Mouse (Mus musculus) neural tube, embryonic 15.5 days (tissue): ENCODE measurements around the gene Cradd. TPM values are rescaled to one million over a fixed set of nuclear protein-coding genes. Genes with fewer than 3 reads are reported as not detected.
A peak's percentile ranks its signal among the peaks of the same experiment; 100 is the strongest.

Experiments
- ATAC-seq: fragments of 200-750 bp; cut with Nextera tagmentation; 2 replicates; pipeline ENCODE4 v1.8.0; 2017; ENCODE audit warnings: mild to moderate bottlenecking, moderate TSS enrichment, moderate library complexity; ENCODE audit not compliant: low FRiP score
- H3K27ac ChIP-seq: fragments of 300-500 bp; sonication (generic); replicated peaks from 2 replicates; pipeline ENCODE4 v1.5.1; 2015; ENCODE audit warnings: mild to moderate bottlenecking, inconsistent platforms
- H3K27me3 ChIP-seq: fragments of 300-500 bp; sonication (generic); replicated peaks from 2 replicates; pipeline ENCODE4 v1.6.1; 2015; ENCODE audit warnings: inconsistent platforms
- H3K36me3 ChIP-seq: fragments of 300-500 bp; sonication (generic); 2 replicates; pipeline ENCODE4 v1.6.1; 2015; ENCODE audit warnings: inconsistent platforms
- H3K4me1 ChIP-seq: fragments of 300-500 bp; sonication (generic); 2 replicates; pipeline ENCODE4 v1.6.1; 2015; ENCODE audit warnings: inconsistent platforms
- H3K4me2 ChIP-seq: fragments of 300-500 bp; sonication (generic); 2 replicates; pipeline ENCODE4 v1.6.1; 2015; ENCODE audit warnings: inconsistent platforms, mild to moderate bottlenecking, moderate library complexity
- H3K4me3 ChIP-seq: fragments of 300-500 bp; sonication (generic); replicated peaks from 2 replicates; pipeline ENCODE4 v1.5.1; 2015; ENCODE audit warnings: mild to moderate bottlenecking, inconsistent platforms
- H3K9ac ChIP-seq: fragments of 300-500 bp; sonication (generic); replicated peaks from 2 replicates; pipeline ENCODE4 v1.6.1; 2015; ENCODE audit warnings: mild to moderate bottlenecking, inconsistent platforms
- H3K9me3 ChIP-seq: fragments of 300-500 bp; sonication (generic); replicated peaks from 2 replicates; pipeline ENCODE4 v1.6.1; 2016; ENCODE audit warnings: inconsistent platforms
- WGBS: fragments of 180-500 bp; shearing (Covaris S2); methylation state at CpG from one replicate; pipeline ENCODE4 v1.1.7; 2015; ENCODE audit warnings: mixed read lengths; 5-methylcytosine and 5-hydroxymethylcytosine counted together
- polyA plus RNA-seq: library from polyadenylated mRNA; unstranded; fragments of >200 nt; fragmentation: Nextera tagmentation; extraction: Ambion mirVana; gene quantifications from 2 replicates; pipeline ENCODE4 v1.2.1, GENCODE M21; 2015

The Cradd gene
- polyA plus RNA-seq, result 8.2 and 9.8 TPM in 2 replicates

DNA sequence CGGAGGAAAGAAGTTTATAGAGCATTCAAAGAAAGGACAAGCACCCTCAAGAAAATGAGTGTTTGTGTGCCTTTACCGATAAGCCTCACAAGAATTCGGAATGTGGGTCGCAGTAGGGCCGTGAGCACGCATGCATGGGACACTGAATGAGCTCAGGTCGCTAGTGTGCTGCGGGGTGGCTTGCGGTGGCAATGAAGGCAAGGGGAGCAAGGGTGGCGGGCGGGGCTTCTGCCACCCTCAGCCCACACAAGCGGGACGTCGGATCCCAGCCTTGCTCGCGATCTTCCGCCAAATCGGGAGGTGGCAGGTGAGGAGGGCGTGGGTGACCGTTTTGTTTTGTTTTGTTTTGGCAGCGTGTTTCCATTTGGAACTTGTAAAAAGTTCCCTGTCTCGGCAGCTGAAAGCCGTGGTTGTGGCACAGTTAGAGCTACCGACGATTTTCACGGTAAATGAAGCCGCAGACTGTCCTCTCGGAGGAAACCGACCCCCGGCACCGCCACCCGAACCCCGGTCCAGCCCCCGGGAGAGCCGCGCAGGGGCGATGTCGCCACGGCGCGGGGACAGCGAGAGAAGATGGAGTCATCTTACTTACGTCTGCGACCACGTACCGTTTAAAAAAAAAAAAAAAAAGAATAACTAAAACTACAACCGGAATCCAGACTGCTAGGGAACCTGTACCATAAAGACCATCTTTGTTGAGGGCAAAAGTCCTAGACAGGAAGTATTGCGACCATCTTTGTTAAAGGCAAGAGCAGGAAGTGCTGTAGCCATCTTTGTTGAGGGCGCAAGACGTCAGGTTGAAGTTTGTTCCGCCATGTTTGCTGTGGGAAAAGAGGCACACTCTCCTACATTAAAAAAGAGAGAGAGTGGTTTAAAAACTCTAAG, at the start of gene Cradd:
TSS of gene Cradd (minus strand) at position 741 of the 885 bp plus-strand sequence.
- Histone ChIP-seq H3K4me2 (peak within 1 kb of the TSS; percentile 74), H3K36me3 (no peaks in the 10 kb centered on the region), H3K4me3 (peak within 1 kb of the TSS; percentile 56), H3K27me3 (no peaks in the 10 kb centered on the region), H3K9me3 (no peaks in the 10 kb centered on the region), H3K9ac (peak within 1 kb of the TSS; percentile 73), H3K4me1 (peaks cover 17% of the 10 kb centered on the region), H3K27ac (peak within 1 kb of the TSS; percentile 94)
- under 1% methylated on average over 51 of the region's 51 CpGs for whole genome bisulfite sequencing
- ATAC-seq, result peak; percentile 90

DNA sequence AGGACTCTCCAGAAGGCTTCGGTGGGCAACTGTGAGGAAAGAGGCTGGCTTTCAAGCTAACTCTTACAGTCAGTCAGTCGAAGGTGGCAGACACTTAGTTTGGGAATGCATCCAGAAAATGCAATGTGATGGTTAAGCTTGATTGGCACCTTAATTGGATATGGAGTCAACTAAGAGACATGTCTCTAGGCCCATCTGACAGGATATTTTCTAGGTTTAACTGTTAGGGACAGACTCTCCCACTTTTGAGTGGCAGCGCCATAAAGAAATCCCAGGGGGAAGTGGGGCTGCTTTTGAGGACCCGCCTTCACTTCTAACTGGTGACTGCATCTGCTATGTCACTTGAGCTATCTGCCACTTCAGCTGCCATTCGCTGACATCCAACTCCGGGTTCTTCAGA, 49.4 kb upstream of the Cradd start:
- H3K4me2 ChIP-seq, result no peak overlapping the region
- WGBS, result 97% methylated on average over 6 of the region's 6 CpGs
- no peak overlapping the region for H3K27ac ChIP-seq
- no peaks in the 10 kb centered on the region for H3K9me3 ChIP-seq
- no peaks in the 10 kb centered on the region for H3K4me1 ChIP-seq
- ATAC-seq, result no peak
- H3K4me3 ChIP-seq, result no peak overlapping the region
- no peak overlapping the region for H3K9ac ChIP-seq
- no peaks in the 10 kb centered on the region for H3K36me3 ChIP-seq
- no peaks in the 10 kb centered on the region for H3K27me3 ChIP-seq

- no peaks in the 10 kb centered on the region for H3K36me3 ChIP-seq
- H3K4me2 ChIP-seq, result no peak overlapping the region
- H3K9me3 ChIP-seq, result no peaks in the 10 kb centered on the region
- H3K27ac ChIP-seq, result no peak overlapping the region
- ATAC-seq, result no peak
- no peak overlapping the region for H3K9ac ChIP-seq
- no peaks in the 10 kb centered on the region for H3K27me3 ChIP-seq
- H3K4me1 ChIP-seq, result no peaks in the 10 kb centered on the region
- WGBS, result 92% methylated on average over 3 of the region's 3 CpGs
- H3K4me3 ChIP-seq, result no peak overlapping the region
Measured at GRCm38 (mm10) chr10:95371942-95372341, 48.0 kb upstream of the Cradd start.

DNA sequence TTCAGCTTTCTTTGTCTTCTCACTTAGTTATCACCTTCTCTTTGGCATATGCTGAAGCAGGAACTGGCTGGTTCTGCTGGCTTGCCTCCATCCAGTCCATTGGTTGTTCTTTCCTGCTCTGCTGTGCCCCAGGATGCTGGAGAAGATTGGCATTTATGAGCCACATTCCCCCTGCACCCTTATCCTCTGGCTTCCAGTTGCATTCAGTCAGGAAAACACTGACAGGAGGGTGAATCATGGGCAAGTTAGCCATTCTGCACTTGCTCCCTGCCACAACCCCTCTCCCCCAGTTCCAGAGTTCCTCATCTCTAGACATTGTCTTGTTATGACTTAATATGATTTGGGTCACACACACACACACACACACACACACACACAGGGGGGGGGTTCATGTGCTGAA, 45.3 kb upstream of the Cradd start:
- ATAC-seq, result no peak
- no peak overlapping the region for H3K4me2 ChIP-seq
- no peaks in the 10 kb centered on the region for H3K27me3 ChIP-seq
- no peak overlapping the region for H3K9ac ChIP-seq
- H3K36me3 ChIP-seq, result no peaks in the 10 kb centered on the region
- no peak overlapping the region for H3K27ac ChIP-seq
- no peaks in the 10 kb centered on the region for H3K9me3 ChIP-seq
- H3K4me1 ChIP-seq, result no peaks in the 10 kb centered on the region
- no peak overlapping the region for H3K4me3 ChIP-seq

DNA sequence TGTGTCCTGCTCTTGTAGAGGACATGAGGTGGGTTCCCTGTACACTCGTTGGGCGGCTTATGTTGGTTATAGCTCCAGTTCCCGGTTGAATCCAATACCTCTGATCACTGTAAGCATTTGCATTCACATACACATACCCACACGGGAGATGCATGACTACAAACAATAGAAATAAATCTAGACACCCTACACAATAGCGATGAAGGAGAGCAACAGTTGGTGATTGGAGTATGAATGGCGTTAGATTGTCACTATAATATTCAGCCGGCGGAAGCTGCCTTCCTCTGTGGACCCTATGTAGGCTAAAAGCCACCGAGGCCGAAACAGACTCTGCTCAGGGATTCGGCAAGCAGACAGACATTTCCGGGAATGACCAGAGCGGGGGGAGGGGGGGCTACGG, 44.2 kb upstream of the Cradd start:
- 83% methylated on average over 14 of the region's 14 CpGs for WGBS
- ATAC-seq, result no peak
- Histone ChIP-seq H3K9me3 (no peaks in the 10 kb centered on the region), H3K4me3 (no peak overlapping the region), H3K4me1 (no peaks in the 10 kb centered on the region), H3K4me2 (no peak overlapping the region), H3K27me3 (no peaks in the 10 kb centered on the region), H3K27ac (no peak overlapping the region), H3K9ac (no peak overlapping the region), H3K36me3 (no peaks in the 10 kb centered on the region)

DNA sequence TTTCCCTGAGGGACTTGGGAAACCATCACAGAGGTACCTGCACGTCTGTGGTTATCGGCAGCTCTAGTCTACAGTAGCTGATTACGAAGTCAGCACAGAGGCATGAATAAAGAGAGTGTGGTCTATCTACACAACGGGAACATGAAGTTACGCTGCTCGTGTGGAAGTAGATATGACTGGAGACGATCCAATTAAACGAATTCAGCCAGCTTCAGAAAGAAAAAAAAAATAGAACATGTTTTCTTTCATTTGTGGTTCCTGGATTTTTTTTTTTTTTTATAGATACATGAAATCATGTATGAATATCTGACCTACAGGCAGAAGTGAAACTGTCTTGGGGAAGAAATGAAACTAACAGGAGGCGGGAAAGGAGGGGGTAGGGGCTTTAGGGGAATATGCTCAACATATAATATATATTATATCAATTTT, 43.7 kb upstream of the Cradd start:
- Histone ChIP-seq H3K9me3 (no peaks in the 10 kb centered on the region), H3K27ac (no peak overlapping the region), H3K36me3 (no peaks in the 10 kb centered on the region), H3K27me3 (no peaks in the 10 kb centered on the region), H3K4me1 (no peaks in the 10 kb centered on the region), H3K4me2 (no peak overlapping the region), H3K9ac (no peak overlapping the region), H3K4me3 (no peak overlapping the region)
- no peak for ATAC-seq
- 90% methylated on average over 9 of the region's 9 CpGs for WGBS

DNA sequence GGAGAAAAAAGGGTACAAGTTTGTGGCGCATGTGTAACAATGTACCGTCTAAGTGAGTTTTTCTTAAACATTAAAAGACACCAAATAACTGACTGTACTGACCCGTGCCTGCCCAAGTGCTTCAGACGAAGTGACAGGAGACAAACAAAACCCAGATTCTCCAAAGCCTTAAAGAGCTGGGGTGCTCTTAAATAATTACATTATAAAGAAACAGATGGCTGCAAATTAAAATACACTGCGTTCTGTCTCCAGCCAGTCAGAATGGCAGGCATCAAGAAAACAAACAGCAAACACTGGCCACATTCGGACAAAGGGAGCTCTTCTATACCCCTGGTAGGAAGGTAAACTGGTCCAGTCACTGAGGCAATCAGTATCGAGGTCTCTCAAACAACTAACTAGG, 43.3 kb upstream of the Cradd start:
- Histone ChIP-seq H3K9me3 (no peaks in the 10 kb centered on the region), H3K36me3 (no peaks in the 10 kb centered on the region), H3K4me2 (no peak overlapping the region), H3K4me3 (no peak overlapping the region), H3K4me1 (no peaks in the 10 kb centered on the region), H3K27me3 (no peaks in the 10 kb centered on the region), H3K27ac (no peak overlapping the region), H3K9ac (no peak overlapping the region)
- ATAC-seq, result no peak
- 71% methylated on average over 7 of the region's 7 CpGs for WGBS

GRCm38 (mm10) chr10:95362326-95362725, 38.4 kb upstream of the Cradd start:
- H3K4me2 ChIP-seq, result no peak overlapping the region
- H3K36me3 ChIP-seq, result no peaks in the 10 kb centered on the region
- 22% methylated on average over 2 of the region's 2 CpGs for WGBS
- H3K27ac ChIP-seq, result no peak overlapping the region
- no peak for ATAC-seq
- no peaks in the 10 kb centered on the region for H3K4me1 ChIP-seq
- no peak overlapping the region for H3K4me3 ChIP-seq
- no peaks in the 10 kb centered on the region for H3K9me3 ChIP-seq
- no peak overlapping the region for H3K9ac ChIP-seq
- H3K27me3 ChIP-seq, result no peaks in the 10 kb centered on the region

DNA sequence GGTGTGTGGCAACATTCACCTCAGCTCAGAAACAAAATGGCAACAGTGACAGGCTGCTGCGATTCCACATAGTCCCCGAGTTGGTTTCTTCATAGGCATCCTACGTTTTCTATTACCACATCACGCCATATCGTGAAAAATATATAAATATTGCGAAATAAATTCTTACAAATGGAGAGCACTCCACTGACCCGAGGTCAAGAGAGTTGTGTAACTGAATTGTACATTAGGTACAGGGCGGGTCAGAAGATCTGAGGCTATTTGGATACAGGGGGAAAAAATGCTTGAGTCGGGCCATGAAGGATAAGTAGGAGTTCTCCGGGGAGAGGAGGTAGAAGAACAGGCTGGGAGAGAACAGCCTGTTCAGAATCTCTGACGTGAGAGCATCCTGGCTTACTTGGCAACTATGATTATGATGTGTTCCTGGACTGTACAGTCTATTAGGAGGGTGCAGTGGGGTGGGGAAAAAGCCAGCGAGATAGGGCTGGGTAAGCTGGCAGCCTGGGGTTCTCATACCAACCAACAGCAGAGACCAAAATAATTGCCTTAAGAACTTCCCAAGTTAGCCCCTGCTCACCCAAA, 37.4 kb upstream of the Cradd start:
- no peak overlapping the region for H3K4me3 ChIP-seq
- no peak for ATAC-seq

GRCm38 (mm10) chr10:95360048-95360447, 36.1 kb upstream of the Cradd start:
- no peaks in the 10 kb centered on the region for H3K9me3 ChIP-seq
- no peaks in the 10 kb centered on the region for H3K36me3 ChIP-seq
- H3K4me3 ChIP-seq, result no peak overlapping the region
- H3K4me1 ChIP-seq, result peaks cover 5% of the 10 kb centered on the region
- H3K9ac ChIP-seq, result no peak overlapping the region
- H3K4me2 ChIP-seq, result no peak overlapping the region
- WGBS, result 88% methylated on average over 5 of the region's 5 CpGs
- no peak overlapping the region for H3K27ac ChIP-seq
- no peaks in the 10 kb centered on the region for H3K27me3 ChIP-seq
- no peak for ATAC-seq

More for the DNA sequence above, 37.4 kb upstream of the Cradd start:
- WGBS, result 93% methylated on average over 12 of the region's 12 CpGs
- Histone ChIP-seq H3K4me2 (no peak overlapping the region), H3K27me3 (no peaks in the 10 kb centered on the region), H3K9ac (no peak overlapping the region), H3K27ac (no peak overlapping the region), H3K9me3 (no peaks in the 10 kb centered on the region), H3K36me3 (no peaks in the 10 kb centered on the region), H3K4me1 (no peaks in the 10 kb centered on the region)

- no peak for ATAC-seq
- Histone ChIP-seq H3K4me1 (peaks cover 5% of the 10 kb centered on the region), H3K4me3 (no peak overlapping the region), H3K4me2 (no peak overlapping the region), H3K36me3 (no peaks in the 10 kb centered on the region), H3K9ac (no peak overlapping the region), H3K27ac (no peak overlapping the region), H3K27me3 (no peaks in the 10 kb centered on the region), H3K9me3 (no peaks in the 10 kb centered on the region)
- WGBS, result 95% methylated on average over 3 of the region's 3 CpGs
Measured at GRCm38 (mm10) chr10:95357721-95358120, 33.8 kb upstream of the Cradd start.

GRCm38 (mm10) chr10:95356711-95357110, 32.8 kb upstream of the Cradd start:
- H3K9me3 ChIP-seq, result no peaks in the 10 kb centered on the region
- H3K9ac ChIP-seq, result no peak overlapping the region
- no peak overlapping the region for H3K4me2 ChIP-seq
- no peak overlapping the region for H3K4me3 ChIP-seq
- H3K27me3 ChIP-seq, result no peaks in the 10 kb centered on the region
- H3K4me1 ChIP-seq, result peaks cover 5% of the 10 kb centered on the region
- ATAC-seq, result no peak
- 86% methylated on average over 7 of the region's 7 CpGs for WGBS
- H3K36me3 ChIP-seq, result no peaks in the 10 kb centered on the region
- H3K27ac ChIP-seq, result no peak overlapping the region
